ENCODE assay signal across 13 mouse cellular contexts in the genomic region with DNA sequence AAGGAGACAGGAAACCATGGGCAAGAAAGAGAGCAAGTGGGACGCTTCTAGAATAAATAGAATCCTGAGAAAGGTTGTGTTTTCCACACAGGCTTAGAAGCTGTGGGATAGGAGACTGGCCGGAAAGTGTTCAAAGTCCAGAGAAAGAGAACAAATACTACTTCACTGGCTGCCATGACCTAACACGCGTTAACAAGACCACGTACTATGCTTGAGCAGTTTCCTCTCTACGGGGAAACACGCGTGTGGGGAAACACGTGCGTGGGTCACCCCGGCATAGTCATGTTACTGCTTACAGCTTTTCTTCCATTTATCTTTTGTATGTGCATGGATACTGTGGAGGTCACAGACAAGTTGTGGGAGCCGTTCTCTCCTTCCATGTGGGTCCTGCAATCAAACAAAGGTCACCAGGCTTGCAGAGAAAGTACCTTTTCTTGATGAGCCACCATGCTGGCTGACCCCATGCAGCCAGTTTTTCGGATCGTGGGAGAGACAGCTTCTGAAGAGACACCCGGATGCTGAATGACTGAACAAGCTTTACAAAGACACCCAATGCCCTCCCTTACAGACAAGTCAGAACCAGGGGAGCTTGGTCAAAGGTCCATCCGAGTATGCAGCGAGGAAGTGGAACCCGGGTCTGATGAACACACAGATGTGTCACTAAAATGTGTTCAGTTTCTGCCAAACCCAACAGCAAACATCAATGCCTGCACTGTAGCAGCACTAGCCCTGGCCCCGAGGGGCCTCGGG. TPM values are rescaled to one million over a fixed set of nuclear protein-coding genes. Genes with fewer than 3 reads are reported as not detected.
DNase-seq lines count a peak whose midpoint lies in the region; ATAC-seq and TF ChIP-seq lines count a peak whose summit lies in the region.
"Had no signal": no experiment of that assay in that cellular context is flagged by ENCODE, and none has a peak within 500 bp of the region (broad histone marks: within the 10 kb centered on the region; RNA-seq: fewer than 3 reads in every experiment).

No protein-coding gene starts in this region.

- TF ChIP-seq POLR2A in embryonic fibroblast, embryonic 13.5 days (IDR thresholded peaks at IDR 0.05; ENCODE audit: low read depth, low read length), result no peak

- H3K27me3 ChIP-seq in hindbrain, embryonic 13.5 days, result no peaks in the 10 kb centered on the region
- H3K27me3 ChIP-seq in hindbrain, embryonic 16.5 days (replicated peaks; ENCODE audit: control insufficient read depth, insufficient read depth, low read length), result no peaks in the 10 kb centered on the region
- H3K27me3 ChIP-seq in liver, embryonic 11.5 days (replicated peaks; ENCODE audit: control insufficient read depth, insufficient read depth, low read length), result no peaks in the 10 kb centered on the region

- no peak for TF ChIP-seq CTCF in embryonic fibroblast, embryonic 13.5 days (IDR thresholded peaks at IDR 0.05; ENCODE audit: borderline replicate concordance, insufficient read depth, low read length)

- H3K27ac ChIP-seq in hindbrain, embryonic 13.5 days, result no peak overlapping the region
- H3K27ac ChIP-seq in hindbrain, embryonic 16.5 days (ENCODE audit: low read depth, low read length), result no peak overlapping the region
- no peak overlapping the region for H3K27ac ChIP-seq in ES-E14 (ENCODE audit: insufficient read depth, low read depth, low read length, poor library complexity, severe bottlenecking)
- no peak overlapping the region for H3K27ac ChIP-seq in embryonic fibroblast, embryonic 13.5 days (ENCODE audit: insufficient read depth, low read length)
- 0 out of 2 replicates have a peak overlapping the region, but pooled peaks have one; percentile 2 for H3K27ac ChIP-seq in liver, embryonic 11.5 days (ENCODE audit: low read depth, low read length)
- H3K27ac ChIP-seq: hindbrain, postnatal 0 days had no signal

- H3K36me3 ChIP-seq in hindbrain, embryonic 13.5 days, result no peaks in the 10 kb centered on the region
- no peaks in the 10 kb centered on the region for H3K36me3 ChIP-seq in hindbrain, embryonic 16.5 days (ENCODE audit: control insufficient read depth, insufficient read depth, low read length)
- peaks cover 15% of the 10 kb centered on the region for H3K36me3 ChIP-seq in ES-E14 (ENCODE audit: control insufficient read depth, insufficient read depth, low read length, poor library complexity, severe bottlenecking)
- peaks cover 8% of the 10 kb centered on the region; the same call in 1 of the 2 replicates for H3K36me3 ChIP-seq in liver, embryonic 11.5 days (ENCODE audit: control insufficient read depth, insufficient read depth, low read length)

- WGBS in hindbrain, embryonic 13.5 days, result 94% methylated on average over 20 of the region's 20 CpGs
- 92% methylated on average over 20 of the region's 20 CpGs for WGBS in hindbrain, embryonic 16.5 days
- 80% methylated on average over 20 of the region's 20 CpGs for WGBS in liver, embryonic 11.5 days

- H3K9ac ChIP-seq in hindbrain, embryonic 13.5 days, result no peak overlapping the region
- no peak overlapping the region for H3K9ac ChIP-seq in hindbrain, embryonic 16.5 days (ENCODE audit: low read depth, low read length)
- peak overlapping the region; percentile 38 for H3K9ac ChIP-seq in ES-E14 (ENCODE audit: insufficient read depth, low read depth, low read length, poor library complexity, severe bottlenecking)
- H3K9ac ChIP-seq in liver, embryonic 11.5 days (ENCODE audit: low read depth, low read length), result peak overlapping the region; percentile 89

- DNase-seq in ES-E14 (ENCODE audit: low read depth, low spot score), result no peak
- no peak for DNase-seq in liver, embryonic 11.5 days (ENCODE audit: low spot score)
- no peak for DNase-seq in T-cell, adult 2 months (ENCODE audit: low spot score)
- no peak for DNase-seq in gastrocnemius, postnatal 10 days
- DNase-seq in urinary bladder, adult 18-20 months (ENCODE audit: low spot score in 2 of 2), result no peak
- DNase-seq: cerebellum, postnatal 36 days; gastrocnemius, postnatal 36 days; layer of hippocampus, postnatal 36 days had no signal

- H3K4me3 ChIP-seq in hindbrain, embryonic 13.5 days, result 0 out of 2 replicates have a peak overlapping the region, but pooled peaks have one; percentile 100
- no peak overlapping the region for H3K4me3 ChIP-seq in hindbrain, embryonic 16.5 days (ENCODE audit: low read length)
- H3K4me3 ChIP-seq in ES-E14 (ENCODE audit: insufficient read depth in 1 of 2, low read depth in 1 of 2, low read length in 2 of 2, poor library complexity in 1 of 2, severe bottlenecking in 1 of 2), result peak overlapping the region; percentile 77 to 84; a peak in 2 of 4 replicates
- H3K4me3 ChIP-seq in embryonic fibroblast, embryonic 13.5 days (ENCODE audit: insufficient read depth, low read length), result peak overlapping the region; percentile 89; the same call in 1 of the 2 replicates
- H3K4me3 ChIP-seq in liver, embryonic 11.5 days (ENCODE audit: low read depth, low read length), result peak overlapping the region; percentile 100

- H3K4me1 ChIP-seq in hindbrain, embryonic 13.5 days (replicated peaks), result peaks cover 29% of the 10 kb centered on the region
- H3K4me1 ChIP-seq in hindbrain, embryonic 16.5 days (ENCODE audit: control insufficient read depth, insufficient read depth, low read depth, low read length), result peaks cover 21% of the 10 kb centered on the region
- peaks cover 6 to 9% of the 10 kb centered on the region in 2 experiments; a peak in 1 of 4 replicates for H3K4me1 ChIP-seq in ES-E14 (ENCODE audit: control insufficient read depth in 2 of 2, insufficient read depth in 2 of 2, low read length in 2 of 2, poor library complexity in 1 of 2)
- H3K4me1 ChIP-seq in embryonic fibroblast, embryonic 13.5 days (ENCODE audit: control insufficient read depth, insufficient read depth, low read length), result peaks cover 4% of the 10 kb centered on the region
- H3K4me1 ChIP-seq in liver, embryonic 11.5 days (replicated peaks; ENCODE audit: control insufficient read depth, insufficient read depth, low read length), result peaks cover 8% of the 10 kb centered on the region

- no peaks in the 10 kb centered on the region for H3K9me3 ChIP-seq in hindbrain, embryonic 13.5 days
- H3K9me3 ChIP-seq in hindbrain, embryonic 16.5 days (ENCODE audit: control insufficient read depth, low read length), result no peaks in the 10 kb centered on the region
- no peaks in the 10 kb centered on the region for H3K9me3 ChIP-seq in ES-E14 (ENCODE audit: control insufficient read depth, insufficient read depth, low read depth, low read length)
- no peaks in the 10 kb centered on the region for H3K9me3 ChIP-seq in liver, embryonic 11.5 days (ENCODE audit: control insufficient read depth, low read length)

- in situ Hi-C loops in ES-E14 (cut with MboI; ENCODE audit: low sequenced_read_pairs in 2 of 2, unreplicated experiment in 2 of 2), result no loop called here

- ATAC-seq in hindbrain, embryonic 13.5 days (ENCODE audit: low FRiP score), result no peak
- ATAC-seq in hindbrain, embryonic 16.5 days, result no peak
- no peak for ATAC-seq in liver, embryonic 11.5 days (replicated peaks; ENCODE audit: low FRiP score)
- ATAC-seq: hindbrain, postnatal 0 days; lung, postnatal 0 days had no signal

- no peak overlapping the region; the same call in 1 of the 2 replicates for H3K4me2 ChIP-seq in hindbrain, embryonic 13.5 days
- H3K4me2 ChIP-seq in hindbrain, embryonic 16.5 days (ENCODE audit: low read length), result no peak overlapping the region
- peak overlapping the region; percentile 83 for H3K4me2 ChIP-seq in liver, embryonic 11.5 days

TF ChIP-seq in ES-E14, 5 proteins besides CTCF, POLR2A, EP300 and RAD21:
- no peak for TF ChIP-seq CHD2 (IDR thresholded peaks at IDR 0.05; ENCODE audit: low read depth, low read length)
- TF ChIP-seq MAFK (IDR thresholded peaks at IDR 0.05; ENCODE audit: insufficient read depth, low read depth, low read length), result no peak
- TF ChIP-seq HCFC1 (IDR thresholded peaks at IDR 0.05; ENCODE audit: borderline replicate concordance, insufficient read depth, low read length), result no peak
- TF ChIP-seq ZNF384 (IDR thresholded peaks at IDR 0.05; ENCODE audit: low read depth, low read length), result no peak
- TF ChIP-seq ZC3H11A (IDR thresholded peaks at IDR 0.05; ENCODE audit: borderline replicate concordance, low read depth, low read length), result no peak
TF ChIP-seq in ES-E14: peak in this region for 0.

RNA-seq across cellular contexts. Expression of a gene that starts 2.0 kb away (rescaled TPM):
- polyA plus RNA-seq in hindbrain, embryonic 13.5 days (2015; fragmentation: Nextera tagmentation; extraction: Ambion mirVana), result 42.0 and 43.1 TPM in 2 replicates
- polyA plus RNA-seq in hindbrain, embryonic 16.5 days (2015; fragmentation: Nextera tagmentation; extraction: Ambion mirVana), result 43.4 and 50.2 TPM in 2 replicates
- 84.8 and 92.0 TPM in 2 replicates for total RNA-seq in ES-E14 (2012; rRNA removed)
- 42.6 and 43.6 TPM in 2 replicates for polyA plus RNA-seq in embryonic fibroblast, embryonic 13.5 days (2011; ENCODE audit: insufficient read length, low read depth, missing spikeins)
- 84.9 and 97.9 TPM in 2 replicates for polyA plus RNA-seq in liver, embryonic 11.5 days (2014; fragmentation: Nextera tagmentation; extraction: Ambion mirVana)
- 10 to 100 TPM; 56.0 to 62.7 TPM for total RNA-seq in gastrocnemius, postnatal 10 days (2021)

Comparison
In these comparisons a context has a peak if more than half of its experiments do, and no peak if none do; other contexts are left out.
1. H3K9ac ChIP-seq: peak in ES-E14 (single experiment) and liver, embryonic 11.5 days (single experiment); none in hindbrain, embryonic 13.5 days (single experiment) and hindbrain, embryonic 16.5 days (single experiment).